Mouse (Mus musculus) lung, adult 2 months (tissue): ENCODE measurements around the gene Fubp3.

ENCODE experiments used
- CTCF ChIP-seq: fragments of 200-500 bp; IDR thresholded peaks from 2 replicates; pipeline ENCODE4 v1.5.1; 2011; ENCODE audit warnings: mild to moderate bottlenecking, low read length, control low read depth; ENCODE audit not compliant: insufficient read depth
- POLR2A ChIP-seq: fragments of 200-500 bp; IDR thresholded peaks from 2 replicates; pipeline ENCODE4 v1.6.1; 2011; ENCODE audit warnings: low read depth, mild to moderate bottlenecking, control low read depth, low read length, borderline replicate concordance; ENCODE audit errors: extremely low read depth

DNA sequence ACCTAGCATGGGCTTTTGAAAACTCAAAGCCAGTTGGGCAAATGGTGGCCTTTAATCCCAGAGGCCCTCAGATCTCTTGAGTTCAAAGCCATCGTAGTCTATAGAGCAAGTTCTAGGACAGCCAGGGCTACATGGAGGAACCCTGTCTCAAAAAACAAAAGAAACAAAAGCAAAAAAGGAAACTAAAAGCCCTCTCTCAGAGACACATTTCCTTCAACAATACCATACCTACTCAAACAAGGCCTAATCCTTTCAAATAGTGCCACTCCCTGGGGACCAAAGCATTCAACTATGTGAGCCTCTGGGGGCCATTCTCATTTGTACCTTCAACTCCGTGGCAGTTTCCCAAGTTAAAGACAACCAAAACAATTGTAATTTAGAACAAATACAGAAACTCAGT, 9.2 kb downstream of the Fubp3 start:
- TF ChIP-seq CTCF (no peak), POLR2A (no peak)
